Mouse (Mus musculus) thymus, postnatal 36 days (tissue): ENCODE data around the gene Ext2.

Experiments
- DNase-seq, 2 experiments: peaks; one replicate each; pipeline ENCODE4 v3.0.0; 2022; ENCODE audit warnings: mixed read lengths in 2 of 2

Ext2 gene

DNA sequence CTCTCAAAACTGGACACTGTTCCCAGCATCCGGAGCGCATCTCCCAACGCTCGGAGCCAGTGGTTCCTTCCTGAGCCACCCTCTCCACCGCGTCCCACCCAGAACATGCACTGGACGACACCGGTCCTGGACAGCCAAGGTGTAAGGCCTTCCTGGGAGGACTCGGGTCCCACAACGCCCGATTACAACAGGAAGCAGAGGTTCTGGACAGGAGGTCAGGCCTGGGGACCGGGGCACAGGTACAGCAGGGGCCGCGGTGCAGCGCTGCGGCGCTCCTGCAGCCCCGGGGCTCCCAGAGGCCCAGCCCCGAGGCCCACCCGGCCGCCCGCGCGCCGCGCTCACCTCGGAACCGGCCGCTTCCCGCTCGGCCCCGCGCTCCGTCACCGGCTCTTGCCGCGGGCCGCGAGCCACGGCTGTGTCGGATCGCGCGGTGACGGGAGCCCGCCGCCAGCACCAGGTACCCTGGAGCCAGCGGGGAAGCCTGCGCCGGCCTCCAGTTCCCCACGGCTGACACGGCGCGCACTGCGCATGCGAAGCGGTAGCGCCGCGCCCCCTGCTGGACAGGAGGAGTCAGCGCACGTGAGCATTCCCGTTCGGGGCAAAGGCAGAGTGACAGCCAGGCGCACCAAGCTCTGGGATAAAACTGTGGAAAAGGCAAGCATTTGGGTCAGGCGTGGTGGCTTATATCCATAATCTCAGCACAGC is at the start of gene Ext2:
Ext2 (minus strand) TSS at position 524 of the 705 bp plus-strand sequence.
- DNase-seq = peak; percentile 87 to 90

DNA sequence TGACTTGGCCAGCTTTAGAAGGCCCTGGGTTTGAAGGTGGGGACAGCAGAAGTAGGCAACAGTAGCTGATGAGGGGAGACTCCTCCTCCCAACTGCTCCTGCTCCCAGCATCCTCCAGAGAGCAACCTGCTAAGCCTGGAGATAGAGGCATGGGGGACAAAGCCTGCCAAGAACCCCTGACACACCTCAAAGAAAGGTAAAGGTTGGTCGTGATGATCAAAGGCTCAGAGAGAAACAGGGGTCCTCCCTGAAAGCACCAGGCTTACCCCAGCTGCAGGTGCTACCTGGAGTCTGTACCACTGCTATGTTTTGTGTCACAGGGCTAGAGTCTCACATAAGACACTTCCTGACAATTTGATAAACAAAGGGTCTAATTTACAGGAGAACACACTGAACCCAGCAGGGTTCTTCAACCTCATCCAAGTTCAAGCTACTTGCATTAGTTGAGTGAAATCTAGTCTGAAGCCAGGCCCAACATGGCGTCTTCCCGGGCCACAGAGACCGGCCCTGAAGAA is 49.1 kb upstream of the Ext2 start:
- DNase-seq = no peak

DNA sequence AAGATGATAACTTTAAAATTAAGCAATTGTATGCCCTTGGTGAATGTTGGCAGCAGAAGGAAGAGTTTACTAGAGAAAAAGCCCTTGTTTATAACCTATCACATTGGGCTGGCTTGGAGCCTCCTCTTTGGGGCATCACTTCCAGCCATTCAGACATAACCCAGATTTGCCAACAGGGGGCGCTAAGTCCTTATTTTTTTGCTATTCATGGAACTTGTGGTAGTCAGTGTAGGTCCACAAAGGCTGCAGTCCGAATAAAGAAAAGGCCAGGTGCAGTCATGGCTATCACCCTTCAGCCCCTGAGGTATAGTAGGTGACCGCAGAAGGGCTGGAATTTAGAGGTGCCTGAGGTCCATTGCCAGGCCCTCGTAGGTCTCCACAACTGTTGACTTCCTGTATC is 48.5 kb upstream of the Ext2 start:
- DNase-seq = peak; percentile 24 to 32

DNA sequence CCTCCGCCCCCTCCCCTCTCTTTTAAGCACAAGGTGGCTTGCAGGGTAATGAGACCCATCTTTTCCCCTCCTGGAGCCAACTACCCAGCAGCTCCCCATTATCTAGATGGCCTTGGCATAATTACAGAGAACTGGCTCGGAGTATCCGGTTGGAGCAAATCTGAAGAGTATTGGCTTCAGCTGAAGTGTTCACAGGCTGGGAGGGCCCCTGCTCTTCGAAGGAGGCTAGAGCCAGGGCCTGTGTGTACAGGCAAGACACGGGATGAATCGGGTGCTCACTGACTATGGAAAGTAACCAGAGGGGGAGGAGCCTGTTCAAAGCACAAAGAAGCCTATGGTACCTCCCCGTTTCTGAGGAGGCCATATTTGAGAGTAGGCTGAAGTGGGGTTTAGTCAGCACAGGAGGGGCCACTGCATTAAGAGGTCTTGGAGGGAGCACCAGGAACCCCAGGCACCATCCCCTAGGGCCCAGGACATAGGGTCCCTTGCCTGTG is 46.8 kb upstream of the Ext2 start, which contains the start of gene Accsl:
Accsl (minus strand) TSS at position 51 of the 494 bp plus-strand sequence.
- no peak for DNase-seq

DNA sequence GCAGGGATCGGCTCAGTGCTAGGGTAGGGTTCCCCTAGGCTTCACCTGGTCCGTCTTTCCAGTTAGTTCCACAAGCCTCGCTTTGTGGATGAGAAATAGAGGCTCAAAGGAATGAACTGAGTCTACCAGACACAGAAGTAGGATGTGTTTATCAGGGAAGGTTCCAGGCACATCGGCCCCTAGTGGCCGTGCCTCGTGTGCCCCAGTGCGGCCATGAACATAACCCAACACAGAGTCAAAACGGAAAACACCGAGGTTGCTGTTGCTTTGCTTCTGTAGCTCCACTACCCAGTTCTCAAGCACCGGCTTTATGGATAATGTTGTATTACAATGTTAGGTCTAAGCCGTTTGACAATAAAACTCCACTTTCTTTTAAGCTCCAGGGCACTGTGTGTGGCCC is 46.2 kb upstream of the Ext2 start:
- DNase-seq = no peak

DNA sequence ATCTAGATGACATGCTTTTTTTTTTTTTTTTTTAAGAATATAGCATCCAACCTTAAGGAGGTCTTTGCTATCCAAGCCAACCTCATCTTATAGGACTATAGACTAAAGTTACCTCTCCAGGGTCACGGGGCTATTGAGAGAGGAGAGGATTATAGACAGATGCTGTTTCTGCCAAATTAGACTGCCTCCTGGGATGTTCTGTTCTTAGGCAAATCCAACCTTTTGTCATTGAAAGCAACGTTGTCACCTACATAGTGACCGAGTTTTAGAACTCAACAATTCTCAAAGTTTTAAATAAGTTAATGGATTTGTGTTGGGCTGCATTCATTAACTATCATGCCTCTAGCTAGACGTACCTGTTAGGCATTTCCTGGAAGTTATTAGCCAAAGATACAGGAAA is 40.9 kb upstream of the Ext2 start:
- DNase-seq = no peak

DNA sequence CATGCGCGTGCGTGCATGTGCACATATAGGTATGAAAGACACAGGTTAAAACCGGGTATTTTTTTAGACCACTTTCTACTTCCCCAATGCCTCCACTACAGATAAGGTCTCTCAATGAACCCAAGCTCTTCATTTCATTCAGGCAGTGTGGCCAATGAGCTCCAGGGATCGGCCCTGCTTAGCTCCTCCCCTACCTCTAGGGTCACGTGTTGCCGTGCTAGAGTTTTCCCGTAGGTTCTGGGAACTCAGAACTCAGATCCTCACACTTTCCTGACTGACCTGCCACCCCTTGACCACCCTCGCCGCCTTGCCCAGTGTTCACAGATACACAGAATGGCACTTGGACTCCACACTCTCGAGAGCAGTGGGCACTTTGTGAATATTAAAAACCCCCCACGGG is 36.5 kb upstream of the Ext2 start:
- no peak for DNase-seq

DNA sequence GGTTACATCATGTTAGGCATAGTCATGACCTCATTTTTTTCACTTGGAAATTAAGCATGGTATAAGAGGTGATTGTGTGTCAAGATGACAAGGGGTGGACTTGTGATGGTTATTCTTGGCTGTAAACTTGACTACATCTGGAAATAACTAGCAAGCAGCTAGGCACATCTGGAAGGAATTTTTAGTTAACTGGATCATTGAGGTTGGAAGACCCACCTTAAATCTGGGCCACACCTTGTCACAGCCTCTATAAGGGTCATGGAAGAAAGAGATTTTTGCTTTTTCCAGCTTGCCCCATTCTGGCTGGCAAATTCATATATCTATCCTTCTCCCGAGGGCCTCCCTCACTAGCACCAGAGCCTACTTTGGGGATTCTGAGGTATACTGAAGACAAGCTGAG is 28.9 kb upstream of the Ext2 start:
- DNase-seq = no peak

DNA sequence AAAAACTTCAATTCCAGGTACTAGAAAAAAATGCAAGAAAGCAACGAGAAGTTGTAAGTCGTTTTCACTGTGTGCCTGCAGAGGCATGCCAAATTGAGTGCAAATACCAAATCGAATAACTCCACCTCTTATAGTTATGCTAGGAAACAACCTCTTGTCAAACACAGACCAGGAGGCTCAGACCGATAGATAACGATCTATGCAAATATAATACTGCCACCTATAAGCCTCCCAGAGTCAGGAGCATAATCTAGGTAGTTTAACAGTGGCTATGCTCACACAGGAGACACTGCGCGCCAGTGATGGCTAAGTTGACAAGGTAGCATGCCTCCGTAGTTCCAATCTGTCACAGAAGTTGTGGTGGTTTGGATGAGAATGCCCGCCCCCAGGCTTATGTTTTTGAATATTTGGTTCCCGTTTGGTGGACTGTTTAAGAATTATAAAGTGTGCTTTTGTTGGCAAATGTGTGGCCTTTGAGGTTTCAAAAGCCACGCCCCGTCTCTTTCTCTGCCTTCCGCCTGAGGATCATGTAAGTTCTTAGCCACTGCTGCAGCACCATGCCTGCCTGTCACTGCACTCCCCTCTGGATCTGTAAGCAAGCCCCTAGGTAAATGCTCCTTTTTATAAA is 28.1 kb upstream of the Ext2 start:
- peak; percentile 18 to 41 for DNase-seq

DNA sequence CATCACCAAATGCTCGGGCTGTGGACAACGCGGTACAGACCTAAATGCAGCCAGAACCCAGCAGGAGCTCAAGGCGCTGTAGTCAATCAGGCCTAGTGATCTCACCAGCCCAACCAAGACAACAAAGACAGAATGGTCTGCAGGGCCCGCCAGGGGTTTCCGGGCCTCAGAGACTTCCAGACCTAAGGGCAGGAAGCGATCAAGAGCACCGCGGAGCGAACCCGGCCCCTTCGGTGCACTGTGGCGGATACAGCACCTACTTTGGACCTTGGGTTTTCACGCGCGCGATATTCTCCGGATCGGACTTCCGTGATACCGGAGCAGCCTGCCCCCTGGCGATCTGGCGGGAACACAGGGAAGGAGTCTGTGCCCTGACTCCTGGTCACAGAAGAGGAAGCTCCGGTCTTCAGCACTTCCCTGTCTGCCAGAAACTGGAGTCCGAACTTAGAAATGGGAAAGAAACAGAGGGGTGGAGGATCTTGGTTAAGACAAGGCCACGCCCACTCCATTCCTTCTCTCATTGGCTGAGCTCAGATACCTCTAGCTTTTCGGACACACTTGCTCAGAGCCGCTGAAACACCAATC is 27.2 kb upstream of the Ext2 start, which contains the start of gene Accs:
Accs (minus strand) TSS at position 439 of the 585 bp plus-strand sequence.
- peak; percentile 59 for DNase-seq

DNA sequence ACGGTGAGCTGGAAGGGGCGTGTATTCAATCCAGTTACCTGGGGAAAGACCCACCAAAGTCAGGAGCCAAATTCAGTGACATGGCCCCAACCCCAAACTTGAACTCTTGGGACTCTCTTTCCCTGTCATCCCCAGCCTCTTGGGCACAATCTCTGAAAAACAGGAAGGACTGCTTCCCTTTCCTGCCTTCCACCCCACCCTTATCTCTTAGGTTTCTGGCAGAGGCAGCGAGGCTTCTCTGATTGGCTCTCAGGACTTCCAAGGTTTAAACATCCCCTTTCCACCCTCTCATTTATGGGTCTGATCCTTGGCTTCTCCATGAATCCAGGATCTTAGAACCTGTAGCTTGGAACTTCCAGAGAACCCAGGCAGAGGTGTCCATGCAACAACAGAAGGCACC is 19.0 kb upstream of the Ext2 start:
- DNase-seq = no peak

DNA sequence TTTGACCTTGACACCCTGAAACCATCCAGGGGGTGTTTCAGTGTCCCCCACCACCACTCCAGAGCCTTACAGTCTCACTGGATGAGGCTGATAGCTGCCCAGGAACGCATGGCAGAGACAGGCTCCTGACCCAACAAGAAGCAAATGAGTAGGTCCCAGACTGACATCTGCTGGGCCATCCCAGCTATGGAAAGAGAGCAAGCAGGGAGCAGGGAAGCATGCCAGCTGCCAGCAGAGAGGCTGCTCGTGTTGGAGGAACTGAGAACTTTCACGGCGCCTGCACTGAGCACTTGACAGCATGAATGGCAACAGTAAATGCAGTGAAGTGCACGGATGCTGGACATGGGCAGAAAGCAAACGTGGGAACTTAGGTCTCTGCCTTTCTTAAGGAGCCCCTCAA is 17.7 kb upstream of the Ext2 start:
- DNase-seq = no peak

DNA sequence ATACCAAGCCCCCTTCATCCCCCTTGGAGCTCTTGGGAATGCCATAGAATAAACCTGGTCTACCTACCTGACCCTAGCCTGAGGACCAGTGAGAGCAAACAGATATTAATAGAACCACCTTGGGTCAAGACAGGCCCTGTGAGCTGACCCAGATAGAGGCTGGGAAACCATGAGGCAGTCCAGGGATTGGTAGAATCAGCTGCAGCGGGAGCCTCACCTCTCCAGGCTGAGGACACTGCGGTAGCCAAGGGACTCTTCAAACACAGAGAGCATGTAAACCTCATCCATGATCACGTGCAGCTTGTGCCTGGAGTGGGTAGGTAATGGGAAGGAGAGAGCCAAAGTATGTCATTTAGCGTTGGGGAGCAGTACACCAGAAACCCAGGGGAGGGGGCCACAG is 16.6 kb upstream of the Ext2 start:
- DNase-seq = no peak

DNA sequence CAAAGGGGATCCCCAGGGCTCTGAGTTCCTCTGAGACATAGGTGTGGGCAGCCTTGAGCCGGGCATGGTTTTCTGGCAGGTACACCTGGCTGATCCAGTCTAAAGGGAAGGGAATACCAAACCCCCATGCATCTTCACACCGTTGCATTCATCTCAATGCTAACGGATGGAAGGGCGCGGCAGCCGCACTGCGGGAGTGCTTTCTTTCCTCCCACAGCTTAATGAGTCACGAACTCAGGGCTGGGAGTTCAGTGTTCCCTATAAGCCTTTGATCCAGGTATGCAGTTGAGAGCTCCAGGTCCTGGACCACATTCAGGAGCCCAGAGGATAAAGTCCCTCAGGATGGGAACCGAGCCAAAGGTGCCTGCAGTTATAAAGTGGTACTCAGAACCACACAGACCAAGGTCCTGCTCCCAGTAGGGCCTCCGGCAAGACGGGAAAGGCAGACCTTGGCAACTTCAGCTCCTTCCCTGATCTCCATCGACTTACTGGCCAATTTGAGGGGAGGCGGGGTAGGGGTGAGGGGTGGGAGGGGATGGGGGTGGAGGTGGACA is 13.9 kb upstream of the Ext2 start:
- no peak for DNase-seq

DNA sequence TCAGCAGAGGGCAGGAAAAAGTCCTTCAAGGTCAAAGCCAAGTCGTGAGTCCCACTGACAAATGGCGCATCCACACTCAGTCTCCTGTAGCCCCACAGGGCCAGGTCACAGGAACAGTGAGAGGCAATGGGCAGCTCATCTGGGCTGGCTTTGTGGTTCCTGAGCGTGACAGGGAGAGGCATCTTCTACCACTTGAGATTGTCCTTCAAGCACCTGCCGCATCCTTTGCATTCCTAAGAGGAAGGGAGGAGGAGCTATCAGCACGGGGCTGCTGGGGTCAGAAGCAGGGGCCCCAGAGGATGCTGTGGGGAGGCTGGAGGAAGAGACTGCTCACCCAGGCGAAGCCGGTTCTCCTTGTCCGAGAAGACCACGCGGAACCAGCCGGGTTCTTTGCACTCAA is 13.2 kb upstream of the Ext2 start:
- no peak for DNase-seq

DNA sequence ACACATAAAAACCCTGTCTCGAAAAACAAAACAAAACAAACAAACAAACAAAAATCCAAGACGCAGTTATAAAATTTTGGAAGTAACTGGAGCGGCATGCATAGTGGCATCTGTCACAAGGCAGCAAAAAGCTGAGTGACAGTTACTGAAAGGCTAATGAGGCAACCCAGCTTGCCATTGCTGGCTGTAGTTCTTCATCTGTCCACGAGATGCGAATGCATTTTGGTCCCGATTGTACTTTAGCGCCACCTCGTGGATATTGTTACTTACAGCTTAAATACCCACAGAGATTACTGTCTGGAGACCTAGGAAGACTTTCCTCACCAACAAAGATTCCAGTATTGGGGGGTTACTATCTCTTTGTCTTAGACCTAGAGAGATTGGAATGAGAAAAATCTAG is 1.2 kb upstream of the Ext2 start:
- DNase-seq = peak; percentile 51

DNA sequence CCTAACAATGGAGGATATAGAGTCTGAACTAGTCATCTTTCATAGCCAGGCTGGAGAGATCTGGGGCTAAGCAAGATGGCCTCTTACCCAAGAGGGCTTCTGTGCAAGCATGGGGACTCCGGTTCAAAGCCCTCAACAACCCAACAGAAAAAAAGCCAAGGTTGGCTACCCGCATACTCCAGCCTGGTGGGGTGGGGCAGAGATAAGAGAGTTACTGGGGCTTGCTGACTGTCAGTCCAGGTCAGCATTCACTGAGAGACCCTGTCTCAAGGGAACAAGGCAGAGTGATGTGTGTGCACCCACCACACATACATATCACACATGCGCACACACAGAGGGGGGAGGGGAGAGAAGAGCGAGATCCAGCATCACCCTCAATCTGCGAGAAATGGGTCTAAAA is 4.6 kb downstream of the Ext2 start:
- no peak for DNase-seq

DNA sequence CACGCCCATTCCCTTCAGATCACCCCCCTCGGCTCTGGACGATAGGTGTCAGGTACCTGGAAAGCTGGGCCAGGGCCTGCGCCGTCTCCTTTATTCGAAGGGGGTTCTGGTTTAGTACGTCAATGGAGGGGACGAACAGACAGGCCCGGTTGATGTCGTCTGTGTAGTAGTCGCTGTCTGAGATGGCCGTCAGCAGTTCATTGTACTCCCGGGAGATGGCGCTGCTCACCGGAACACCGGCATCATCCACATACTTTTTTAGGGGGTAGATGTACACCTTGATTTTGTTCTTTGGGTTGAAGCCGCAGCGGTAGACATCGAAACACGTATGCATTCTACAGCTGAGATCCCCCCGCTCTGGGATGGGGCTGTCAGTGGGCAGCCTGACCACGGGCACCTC is 9.0 kb downstream of the Ext2 start:
- no peak for DNase-seq

DNA sequence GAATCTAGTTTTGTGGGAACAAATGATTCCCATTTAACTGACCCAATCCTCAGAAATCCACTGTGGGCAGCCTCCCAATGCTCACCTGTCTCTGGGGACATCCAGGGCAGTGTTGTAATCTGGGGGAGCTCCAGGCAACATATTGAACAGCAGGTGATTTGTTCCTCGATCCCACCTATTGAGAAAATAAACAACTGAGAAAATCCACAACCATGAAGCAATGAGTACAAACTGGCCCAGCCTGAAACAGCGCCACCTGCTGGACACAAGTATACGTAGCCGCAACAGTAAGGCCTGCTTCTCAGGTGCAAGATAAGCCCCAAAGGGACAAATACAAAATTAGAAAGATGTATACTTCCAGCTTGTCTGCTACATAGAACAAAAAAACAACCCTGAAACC is 10.6 kb downstream of the Ext2 start:
- DNase-seq = peak; percentile 50 to 52

DNA sequence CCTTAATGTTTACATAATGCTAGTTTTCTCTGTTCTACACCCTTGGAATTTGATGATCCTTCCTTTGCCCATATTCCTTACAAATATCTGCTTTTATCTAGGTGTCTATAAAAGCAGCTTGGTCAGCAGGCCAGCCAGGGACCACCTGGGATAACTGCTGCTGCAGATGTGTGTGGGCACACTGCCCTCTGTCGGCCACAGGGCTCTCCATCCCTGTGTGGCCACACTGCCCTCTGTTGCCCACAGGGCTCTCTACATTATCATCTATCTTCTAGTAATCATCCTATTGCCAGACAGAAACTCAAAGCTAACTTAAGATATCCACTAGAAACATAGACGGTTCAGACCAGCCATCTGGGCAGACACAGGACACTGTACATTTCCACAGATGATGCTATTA is 12.4 kb downstream of the Ext2 start:
- peak; percentile 28 to 41 for DNase-seq

DNA sequence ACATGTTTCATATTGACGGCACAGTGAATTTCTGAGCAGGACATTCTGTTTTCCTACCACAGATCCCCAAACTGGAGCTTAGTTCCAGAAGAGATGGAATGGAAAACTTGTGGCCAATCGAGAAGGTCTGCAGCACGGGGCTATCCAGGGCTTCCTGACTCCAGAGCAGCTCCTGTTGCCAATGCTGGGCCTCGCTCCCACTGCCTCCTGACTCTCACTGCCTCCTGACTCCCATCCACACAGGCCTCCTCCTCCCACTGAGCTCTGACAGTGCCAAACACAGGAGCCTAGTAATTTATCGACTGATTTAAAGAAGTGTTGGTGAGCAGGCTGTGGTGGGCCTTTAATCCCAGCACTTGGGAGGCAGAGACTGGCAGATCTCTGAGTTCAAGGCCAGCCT is 14.3 kb downstream of the Ext2 start:
- DNase-seq = no peak

DNA sequence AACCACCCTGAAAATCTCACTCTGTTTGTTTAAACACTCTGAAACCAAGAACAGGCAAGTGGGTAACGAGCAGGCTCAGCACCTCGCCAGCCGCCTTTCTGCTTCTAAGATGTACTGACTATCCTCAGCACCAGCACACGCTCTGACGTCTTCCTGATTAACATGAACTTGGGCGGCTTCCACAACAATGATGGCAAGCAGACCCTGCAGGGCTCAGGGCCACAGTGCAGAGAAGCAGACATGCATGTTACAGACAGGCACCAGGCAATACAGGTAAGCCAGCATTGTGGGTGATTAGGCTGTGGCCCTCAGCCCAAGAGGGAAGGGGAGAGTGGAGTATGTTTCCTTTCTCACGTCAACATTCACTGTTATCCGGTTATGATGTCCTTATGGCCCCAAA is 14.9 kb downstream of the Ext2 start:
- DNase-seq = no peak

DNA sequence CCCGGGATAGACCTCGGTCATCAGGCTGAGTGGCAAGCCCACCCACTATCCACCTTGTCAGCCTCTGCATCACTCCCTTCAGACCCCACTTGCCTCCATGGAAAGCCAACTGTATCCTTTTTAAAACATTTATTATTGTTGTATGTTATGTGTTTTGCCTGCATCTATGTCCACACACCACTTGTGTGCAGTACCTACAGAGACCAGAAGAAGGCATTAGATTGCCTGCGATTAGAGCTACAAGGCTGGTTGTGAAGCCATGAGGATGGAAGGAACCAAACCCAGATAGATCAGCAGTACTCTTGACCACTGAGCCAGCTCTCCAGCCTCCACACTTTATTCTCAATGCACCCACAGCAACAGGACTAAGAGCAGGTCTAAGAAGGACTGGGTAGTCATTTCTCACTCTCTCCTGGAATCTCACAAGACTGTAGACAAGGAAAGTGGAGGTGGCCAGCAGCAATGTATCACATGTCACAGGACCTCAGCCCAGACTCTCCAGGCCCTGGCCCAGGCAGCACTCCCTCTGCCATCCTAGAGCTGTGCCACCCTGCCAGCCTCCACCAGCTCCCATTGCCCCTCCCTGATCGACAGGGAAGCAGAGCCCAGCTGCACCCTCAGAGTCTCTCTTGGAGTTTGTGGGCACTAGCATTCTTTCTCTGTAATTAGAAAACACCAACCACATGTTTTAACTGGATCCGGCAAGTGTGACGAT is 15.7 kb downstream of the Ext2 start:
- no peak for DNase-seq
